Mouse (Mus musculus) CH12F3 (cell line): ENCODE results near the gene Clic4.

Experiments used
- in situ Hi-C: fragments of 300-500 bp; cut with MboI; formaldehyde crosslinking; loops from 2 replicates; pipeline ENCODE4 v1.14.3; 2020; ENCODE audit warnings: low sequenced_read_pairs

Clic4 gene

DNA sequence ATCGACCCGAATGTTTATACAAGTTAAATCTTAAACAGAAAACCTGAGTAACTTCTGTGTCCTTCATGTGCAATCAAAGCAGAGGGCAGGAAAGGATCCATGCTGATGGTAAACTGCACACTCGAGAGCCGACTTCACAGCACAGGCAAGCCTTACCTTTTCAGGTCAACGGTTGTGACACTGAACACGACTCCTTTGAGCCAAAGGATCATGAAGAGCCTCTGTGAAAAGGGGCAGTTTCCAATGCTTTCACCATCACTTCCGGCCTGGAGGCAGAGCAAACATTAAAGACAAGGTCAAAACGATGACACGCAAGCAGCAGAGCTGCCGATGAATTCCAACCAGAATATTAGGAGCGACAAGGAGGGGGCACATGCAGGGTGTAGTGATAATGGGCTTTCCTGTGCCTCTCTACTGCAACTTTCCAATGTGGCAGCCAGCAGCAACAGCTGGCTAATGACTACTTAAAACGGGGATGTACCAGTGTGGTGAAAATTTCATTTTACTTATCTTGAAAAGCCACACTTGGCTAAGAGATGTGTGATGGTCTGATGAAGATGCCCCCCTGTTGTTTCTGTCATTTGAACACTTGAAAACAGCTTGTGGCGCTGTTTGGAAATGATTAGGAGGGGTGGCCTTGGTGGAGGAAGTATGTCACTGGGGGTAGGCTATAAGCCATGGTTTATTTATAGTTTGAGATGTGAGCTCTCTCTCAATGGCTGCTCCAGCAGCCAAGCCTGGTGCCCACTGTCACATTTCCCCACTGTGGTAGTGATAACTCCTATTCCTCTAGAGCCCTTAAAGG is 33.7 kb downstream of the Clic4 start:
- in situ Hi-C loops: no loop called here

DNA sequence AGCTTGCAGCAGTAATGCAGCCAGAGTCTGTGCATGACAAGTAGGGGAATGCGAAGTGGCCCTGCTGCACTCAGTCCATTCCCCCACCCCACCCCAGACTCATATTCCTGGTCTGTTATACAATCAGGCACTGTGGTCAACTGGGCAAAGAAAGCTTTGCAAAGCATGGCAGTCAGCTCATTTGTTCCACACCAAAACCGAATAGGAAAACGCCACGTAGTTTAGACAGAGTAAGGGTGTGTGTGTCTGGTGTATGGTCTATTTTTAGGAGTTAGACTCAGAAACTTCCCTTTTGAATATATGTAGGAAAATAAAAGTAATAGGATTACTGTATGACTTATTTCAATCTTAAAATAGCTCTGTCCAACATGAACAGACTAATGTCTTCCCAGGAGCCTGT is 36.0 kb downstream of the Clic4 start:
- in situ Hi-C loops: no loop called here

DNA sequence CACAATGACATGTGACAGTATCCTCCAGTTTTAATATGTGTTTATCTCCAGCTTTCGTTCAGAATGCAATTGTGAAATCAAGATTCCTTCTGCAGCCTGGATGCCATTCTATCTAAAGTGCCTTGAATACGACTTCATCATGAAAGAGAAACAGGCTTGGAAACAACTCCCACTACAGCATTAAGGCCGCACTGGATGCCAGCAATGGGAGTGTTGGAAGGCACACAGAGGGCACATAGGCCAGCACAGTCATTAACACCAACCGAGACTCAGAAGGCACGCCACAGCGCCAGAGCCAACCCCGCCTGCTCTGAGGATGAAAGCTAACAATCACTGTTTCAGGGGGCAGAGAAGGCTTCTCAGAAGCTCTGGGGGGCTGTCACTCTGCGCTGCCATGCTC is 37.1 kb downstream of the Clic4 start:
- in situ Hi-C loops: no loop called here

DNA sequence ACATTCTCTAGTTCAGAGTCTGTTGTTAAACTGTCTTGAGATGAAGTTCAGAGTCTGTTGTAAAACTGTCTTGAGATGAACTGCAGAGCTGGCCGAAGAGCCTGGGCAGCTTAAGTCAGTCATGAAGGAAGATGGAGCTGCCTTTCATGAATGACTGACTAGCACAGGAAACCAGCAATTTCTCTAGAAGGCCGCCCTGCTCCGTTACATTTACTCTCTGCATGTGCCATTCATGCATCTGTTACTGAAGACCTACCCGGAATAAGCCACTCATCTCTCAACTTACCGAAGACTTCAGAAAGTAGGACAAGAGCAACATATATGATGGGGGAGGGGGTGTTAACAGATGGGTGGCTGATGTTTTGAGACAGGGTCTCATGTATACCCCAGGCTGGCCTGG is 40.1 kb downstream of the Clic4 start:
- in situ Hi-C loops: no loop called here

DNA sequence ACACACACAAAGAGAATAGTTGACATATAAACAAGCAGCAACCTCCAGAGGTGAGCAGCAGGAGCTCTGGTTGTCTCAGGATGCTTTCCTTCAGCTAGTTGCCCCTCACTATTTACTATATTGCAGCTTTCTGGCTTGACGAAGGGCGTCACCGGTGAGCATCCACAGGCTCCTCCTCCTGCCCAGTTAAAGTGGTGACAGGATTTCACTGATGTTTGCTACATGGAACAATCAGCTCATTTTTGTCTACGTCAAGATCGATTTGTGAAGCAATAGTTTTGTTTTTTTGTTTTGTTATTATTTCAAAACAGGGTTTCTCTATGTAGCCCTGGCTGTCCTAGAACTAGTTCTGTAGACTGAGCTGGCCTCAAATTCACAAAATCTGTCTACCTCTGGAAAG is 41.1 kb downstream of the Clic4 start:
- in situ Hi-C loops: no loop called here

DNA sequence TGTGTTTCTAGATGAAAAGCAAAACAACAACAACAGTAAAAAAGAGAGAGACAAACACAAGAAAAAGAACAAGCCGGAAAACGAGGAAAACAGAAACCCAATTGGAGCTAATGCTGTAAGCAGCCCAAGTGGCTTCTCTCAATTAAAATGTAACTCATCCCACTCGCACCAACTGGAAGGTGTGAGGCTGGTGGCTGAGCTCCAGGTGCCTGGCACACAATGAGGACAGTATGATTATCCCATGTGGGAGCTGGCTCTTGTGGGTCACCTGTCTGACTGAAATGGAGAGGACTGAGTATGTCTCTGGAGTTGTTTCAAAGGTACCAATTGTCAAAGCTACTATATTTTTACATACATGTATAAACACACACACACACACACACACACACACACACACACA is 41.5 kb downstream of the Clic4 start:
- in situ Hi-C loops: no loop called here

DNA sequence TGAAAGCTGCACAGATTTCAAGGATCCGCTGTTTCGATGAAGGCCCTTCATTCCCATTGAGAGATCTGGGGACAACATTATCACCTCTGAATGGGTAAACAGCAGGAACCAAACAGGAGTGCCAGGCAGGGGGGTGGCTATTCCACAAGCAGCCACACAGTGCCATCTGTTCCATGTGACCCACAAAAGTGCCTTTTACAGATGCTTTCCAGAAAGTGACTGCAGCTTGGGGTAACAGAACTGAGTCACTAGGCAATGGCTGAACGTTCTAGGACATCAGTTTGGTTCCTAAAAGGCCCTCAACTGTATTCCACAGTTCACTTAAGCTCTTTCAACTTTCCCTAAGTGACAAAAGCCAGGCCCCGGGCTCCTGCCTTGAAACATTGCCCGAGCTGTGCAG is 42.0 kb downstream of the Clic4 start:
- in situ Hi-C loops: no loop called here

DNA sequence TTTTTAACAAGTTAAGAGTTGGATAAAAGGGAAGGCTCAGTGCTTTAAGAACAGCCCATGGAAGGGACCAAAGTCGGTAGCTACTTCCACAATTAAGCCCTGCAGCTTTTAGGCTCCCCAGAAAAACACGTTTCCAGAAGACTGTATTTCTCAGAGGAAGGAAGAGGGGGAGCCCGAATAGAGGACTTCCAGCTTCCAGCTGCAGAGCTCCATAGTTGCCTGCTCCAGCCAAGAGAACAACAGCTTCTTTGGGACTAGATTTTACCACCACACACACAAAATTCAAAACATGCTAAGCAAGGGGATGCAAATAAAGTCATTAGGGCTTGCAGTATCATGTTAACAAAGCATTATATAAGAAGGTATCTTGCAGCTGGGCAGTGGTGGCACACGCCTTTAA is 42.7 kb downstream of the Clic4 start:
- in situ Hi-C loops: loop anchor here (5.0 kb wide), 1 partner anchor 92 kb away; no protein-coding TSS in a partner anchor

DNA sequence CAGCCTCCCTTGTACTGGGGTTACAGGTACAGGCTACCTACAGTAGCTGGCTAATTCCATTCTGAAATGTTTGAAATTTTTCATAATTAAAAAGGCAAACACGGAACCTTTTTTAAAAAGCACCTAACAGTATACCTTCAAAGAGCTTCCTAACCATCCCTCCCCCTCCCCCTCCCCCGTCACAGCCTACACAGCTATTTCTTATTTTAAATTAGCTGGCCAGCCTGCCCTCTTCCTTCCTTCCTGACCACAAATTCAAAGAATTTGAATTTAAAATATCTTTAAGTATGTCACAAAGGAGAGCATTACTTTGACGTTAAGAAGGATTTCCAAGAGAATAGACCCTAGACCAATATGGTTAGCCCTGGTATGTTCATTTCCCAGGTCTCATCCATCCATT is 44.5 kb downstream of the Clic4 start:
- in situ Hi-C loops: loop anchor here (5.0 kb wide), 1 partner anchor 94 kb away; no protein-coding TSS in a partner anchor

DNA sequence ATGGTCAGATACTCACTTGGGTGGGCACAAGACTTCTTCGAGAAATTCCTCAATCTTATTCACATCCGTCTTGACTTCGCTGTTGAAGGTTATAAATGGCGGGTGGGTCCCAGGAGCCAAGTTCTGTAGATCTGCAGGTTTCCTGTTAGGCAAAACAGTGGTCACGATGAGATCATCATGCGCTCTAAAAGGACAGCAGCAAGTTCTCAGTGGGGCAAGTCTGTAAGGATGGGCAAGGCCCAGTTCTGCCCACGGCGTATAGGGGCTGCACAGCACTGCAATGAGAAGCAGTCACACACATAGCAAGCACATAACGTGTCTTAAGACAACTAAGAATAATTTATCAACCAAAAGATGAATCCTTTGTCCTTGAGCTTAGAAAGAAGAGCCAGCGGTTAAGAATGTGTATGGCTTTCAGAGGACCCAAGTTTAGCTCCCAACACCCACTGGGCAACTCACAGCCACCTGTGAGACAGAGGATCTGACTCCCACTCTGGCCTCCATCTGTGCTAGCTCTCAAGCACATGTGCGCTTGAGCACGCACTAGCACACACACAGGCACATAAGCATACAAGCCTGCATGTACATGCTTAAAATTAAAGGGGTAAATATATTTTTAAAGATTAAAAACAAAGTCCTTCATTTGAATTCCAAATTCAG is 46.5 kb downstream of the Clic4 start:
- in situ Hi-C loops: loop anchor here (5.0 kb wide), 1 partner anchor 96 kb away; no protein-coding TSS in a partner anchor

DNA sequence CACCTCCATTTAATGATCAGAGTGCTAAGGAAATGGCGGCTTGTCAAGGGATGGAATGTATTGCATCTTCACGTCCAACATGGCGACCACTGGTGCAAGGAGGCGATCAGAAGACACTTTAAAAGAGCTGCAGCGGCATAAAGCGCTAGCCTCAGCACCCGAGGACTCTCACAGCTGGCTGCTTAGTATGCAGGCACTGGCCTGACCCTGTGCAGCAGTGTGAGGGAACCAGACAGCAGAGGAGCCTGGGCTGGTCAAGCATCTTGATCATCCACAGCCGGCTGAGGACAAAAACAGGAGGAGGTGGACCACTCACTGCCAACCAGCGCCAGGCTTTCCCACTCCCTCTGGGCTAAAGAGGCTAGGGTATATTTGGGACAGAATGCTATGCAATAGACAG is 48.8 kb downstream of the Clic4 start:
- in situ Hi-C loops: no loop called here

DNA sequence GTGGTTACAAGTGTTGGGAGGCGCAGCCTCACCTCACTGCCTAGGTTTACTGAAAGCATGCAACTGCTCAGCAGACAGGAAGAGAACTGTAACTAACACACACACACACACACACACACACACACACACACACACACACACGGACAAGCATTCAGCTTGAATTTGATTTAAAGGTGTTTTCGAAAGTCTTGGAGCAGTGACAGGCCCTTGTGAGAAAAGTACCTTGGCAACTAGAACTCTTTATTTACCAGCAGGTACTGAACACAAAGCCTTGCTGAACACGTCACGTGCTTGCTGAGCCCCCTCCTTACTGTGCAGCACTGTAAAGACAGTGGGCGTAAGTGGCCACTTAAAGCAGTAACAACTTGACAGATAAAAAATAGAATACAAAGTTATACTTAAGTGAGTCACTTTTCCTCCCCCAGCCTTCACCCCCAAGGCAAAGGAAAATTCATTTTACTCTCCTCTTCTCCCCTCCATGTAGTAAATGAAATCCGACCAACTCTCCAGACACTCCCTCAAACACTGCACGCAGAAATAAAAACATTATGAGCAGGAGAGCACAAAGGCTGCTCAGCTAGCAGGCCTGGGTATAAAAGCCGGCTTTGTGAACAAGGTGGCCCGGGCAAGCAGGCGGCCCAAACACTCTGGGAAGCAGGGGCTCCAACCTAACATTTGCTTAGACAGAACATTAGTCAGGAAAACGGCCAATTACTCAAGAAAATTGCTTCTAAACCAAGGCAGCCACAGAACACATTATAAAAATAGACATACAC is 50.8 kb downstream of the Clic4 start:
- in situ Hi-C loops: no loop called here

DNA sequence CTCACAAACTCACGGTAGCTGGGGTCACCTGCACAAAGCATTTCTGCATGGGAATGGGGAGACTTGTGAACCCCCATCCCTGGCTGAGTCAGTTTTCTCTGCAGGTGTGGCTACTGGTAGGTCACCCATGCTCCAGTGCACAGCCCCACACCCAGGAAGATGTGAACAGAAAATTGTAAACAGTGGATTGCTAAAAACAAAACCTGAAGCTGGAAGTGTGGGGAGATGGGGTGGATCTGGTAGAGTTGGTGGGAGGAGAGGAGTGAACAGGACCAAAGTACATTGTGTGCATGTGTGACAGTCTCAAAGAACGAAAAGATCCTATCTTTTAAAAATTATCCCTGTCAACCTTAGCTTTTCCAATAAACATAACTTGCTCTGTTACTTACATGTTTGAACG is 52.0 kb downstream of the Clic4 start:
- in situ Hi-C loops: no loop called here

DNA sequence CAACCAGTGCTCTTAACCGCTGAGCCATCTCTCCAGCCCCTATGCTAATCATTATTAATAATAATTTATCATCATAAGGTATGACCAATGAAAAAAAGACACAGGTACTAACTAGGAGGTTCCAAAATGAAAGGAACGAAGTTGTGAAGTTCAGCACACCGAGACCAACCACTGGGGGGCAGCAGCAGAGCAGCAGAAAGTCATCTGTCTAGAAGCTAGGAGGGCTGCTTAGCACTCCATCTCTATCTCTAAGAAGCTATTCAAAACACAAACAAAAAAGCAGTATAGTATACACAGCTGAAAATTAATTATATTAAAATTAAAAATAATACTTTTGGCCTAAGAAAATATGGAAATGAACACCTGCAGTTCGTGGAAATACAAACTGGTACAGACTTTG is 53.0 kb downstream of the Clic4 start:
- in situ Hi-C loops: no loop called here

DNA sequence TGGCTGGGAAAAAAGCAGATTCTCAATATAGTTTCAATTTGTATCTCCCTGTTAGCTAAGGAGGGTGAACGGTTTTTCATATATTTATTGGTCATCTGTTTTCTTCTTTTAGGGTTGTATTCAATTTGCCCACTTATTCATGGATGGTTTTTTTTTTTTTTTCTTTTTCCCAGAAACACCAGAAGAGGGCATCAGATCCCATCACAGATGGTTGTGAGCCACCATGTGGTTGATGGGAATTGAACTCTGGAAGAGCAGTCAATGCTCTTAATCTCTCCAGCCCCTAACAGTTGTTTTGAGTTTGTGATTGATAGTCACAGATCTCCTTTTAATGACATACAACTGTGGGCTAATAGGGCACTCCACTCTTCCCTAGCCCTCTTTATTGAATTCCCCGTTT is 62.8 kb downstream of the Clic4 start:
- in situ Hi-C loops: loop anchor here (5.0 kb wide), 1 partner anchor 143 kb away; no protein-coding TSS in a partner anchor

DNA sequence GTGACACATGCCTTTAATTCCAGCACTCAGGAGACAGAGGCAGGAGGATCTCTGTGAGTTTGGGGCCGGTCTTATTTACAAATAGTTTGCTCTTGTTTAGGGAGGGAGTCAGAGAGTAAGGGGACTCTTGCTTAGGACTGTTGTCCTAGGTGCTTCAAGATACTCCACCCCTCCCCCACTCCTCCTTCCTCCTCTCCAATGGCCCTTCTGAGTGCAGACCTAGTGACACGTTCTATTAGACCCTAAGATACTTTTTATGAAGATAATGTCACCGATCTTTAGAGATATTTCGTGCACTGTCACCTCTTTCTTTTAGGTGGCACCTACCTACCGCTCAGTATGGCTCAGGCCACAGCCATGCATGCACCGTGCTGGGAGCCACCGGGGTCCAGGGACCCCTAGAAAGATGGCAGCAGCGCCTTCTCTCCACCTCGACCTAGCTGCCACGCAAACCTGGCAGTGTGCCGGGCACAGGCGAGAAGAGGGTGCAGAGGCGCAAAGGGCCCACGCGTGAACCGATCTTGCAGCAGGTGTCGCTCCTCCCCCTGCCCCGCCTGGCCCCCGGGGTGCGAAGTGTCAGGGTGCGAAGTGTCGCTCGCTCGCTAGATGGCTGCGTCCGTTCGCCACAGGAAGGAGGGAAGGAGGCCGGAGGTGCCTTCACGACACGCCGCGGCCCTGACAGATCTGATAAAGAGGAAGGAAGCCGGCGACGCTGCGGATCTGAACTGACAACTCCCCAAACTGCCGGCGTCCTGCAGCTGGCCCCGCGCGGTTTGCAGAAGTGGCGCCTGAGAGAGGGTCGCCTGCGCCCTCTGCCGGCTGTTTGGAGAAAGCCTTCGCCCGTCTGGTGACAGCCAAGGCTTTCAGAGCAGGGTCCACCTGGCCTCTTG is 66.7 kb downstream of the Clic4 start:
- in situ Hi-C loops: loop anchor here (5.0 kb wide), 1 partner anchor 139 kb away; no protein-coding TSS in a partner anchor

DNA sequence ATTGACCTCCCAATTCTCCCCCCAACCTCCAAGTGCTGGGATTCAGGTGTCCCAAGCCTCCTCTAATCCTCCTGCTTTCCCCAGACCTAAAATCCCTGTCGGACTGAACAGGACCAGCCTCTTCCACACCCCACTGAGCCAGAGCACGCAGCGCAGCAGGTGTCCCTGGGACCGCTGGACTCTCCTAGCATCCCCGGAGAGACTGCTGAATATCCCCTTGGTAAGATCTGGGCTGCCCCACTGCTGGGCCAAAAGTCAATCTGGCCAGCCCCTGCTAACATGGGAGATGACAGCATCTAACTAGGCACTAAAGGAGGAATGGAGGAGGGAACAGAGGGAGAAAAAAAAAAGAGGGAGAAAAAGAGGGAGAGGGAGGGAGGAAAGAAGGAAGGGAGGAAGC is 67.4 kb downstream of the Clic4 start:
- in situ Hi-C loops: loop anchor here (5.0 kb wide), 1 partner anchor 138 kb away; no protein-coding TSS in a partner anchor

DNA sequence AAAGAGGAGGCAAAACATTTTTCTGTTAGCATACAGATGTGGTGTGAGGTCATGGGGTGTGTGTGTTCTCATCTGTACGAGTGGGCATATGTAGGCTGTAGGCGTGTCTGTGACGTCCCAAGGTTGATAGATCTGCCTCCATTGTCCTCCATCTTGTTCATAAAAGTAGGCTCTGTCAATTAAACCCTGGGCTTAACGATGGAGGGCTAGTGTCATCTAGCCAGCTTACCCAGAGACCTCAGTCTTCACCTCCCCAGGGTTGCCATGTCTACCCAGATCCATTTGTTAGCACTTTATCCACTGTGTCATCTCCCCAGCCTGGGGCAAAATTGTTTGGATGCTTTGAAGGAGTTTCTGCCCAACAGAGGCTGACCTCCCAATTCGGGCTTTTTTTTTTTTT is 67.9 kb downstream of the Clic4 start:
- in situ Hi-C loops: loop anchor here (5.0 kb wide), 1 partner anchor 137 kb away; no protein-coding TSS in a partner anchor

DNA sequence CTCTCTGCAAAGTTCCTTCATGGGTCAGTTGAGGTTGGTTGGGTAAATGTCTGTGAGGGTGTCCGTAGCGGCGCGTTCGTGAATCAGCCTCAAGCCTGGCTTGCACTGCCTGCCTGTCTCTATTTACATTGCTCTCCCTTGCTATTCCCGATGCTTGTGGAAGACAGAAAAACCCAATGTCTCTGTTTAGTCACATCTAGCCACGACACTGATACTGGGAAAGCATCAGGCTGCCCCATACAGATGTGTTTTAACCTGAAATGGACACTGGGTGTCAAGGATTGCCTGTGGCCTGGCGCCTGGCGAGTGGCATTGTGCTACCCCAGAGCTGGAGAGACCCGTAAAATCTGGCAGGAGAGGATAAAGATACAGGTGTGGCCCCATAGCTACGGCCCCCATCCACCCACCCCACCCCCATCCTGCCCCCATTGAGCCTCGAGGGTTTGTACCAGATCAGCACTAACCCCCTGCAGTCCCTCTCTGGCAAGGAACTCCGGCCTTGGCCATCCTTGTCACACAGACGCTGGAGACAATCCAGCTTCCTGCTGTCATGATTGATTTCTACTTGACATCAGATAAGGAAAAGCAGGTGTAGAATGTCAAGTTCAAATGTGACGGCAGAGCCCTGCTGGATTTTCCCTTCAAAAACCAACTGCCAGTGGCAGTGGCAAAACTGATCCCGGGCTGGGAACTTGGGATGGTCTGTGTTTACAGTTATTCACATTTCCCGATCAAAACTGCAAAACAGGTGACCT is 68.6 kb downstream of the Clic4 start:
- in situ Hi-C loops: no loop called here

DNA sequence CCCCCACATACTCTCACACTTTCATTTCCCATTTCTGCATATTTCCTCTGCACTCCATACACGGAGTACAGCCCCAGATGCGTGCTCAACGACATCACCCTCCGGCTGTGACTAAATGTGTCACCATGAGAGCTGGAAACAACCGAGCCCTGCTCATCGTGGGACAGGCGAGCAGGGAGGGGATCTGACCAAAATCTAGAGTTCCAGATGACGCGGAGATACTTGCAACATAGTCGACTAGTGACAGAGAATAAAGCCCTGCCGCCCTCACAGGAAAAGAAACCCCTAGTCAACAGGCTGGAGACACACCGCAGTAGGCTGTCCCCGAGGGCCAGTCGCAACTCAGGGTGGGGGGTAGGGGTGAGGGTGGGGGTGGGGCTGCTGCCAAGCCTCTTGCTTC is 69.3 kb downstream of the Clic4 start:
- in situ Hi-C loops: no loop called here
